Mouse (Mus musculus): ENCODE data around the gene Zfp324. TPM values are rescaled to one million over a fixed set of nuclear protein-coding genes. Genes with fewer than 3 reads are reported as not detected.

The Zfp324 gene
- polyA plus RNA-seq, 1 experiment from 2014 or later, result 9.4 TPM

GRCm38 (mm10) chr7:12957511-12957910 is 8.1 kb upstream of the Zfp324 start:
- Histone ChIP-seq H3K36me3 (ENCODE audit: control insufficient read depth, insufficient read depth, low read length) (no peaks in the 10 kb centered on the region), H3K4me3 (ENCODE audit: low read depth, low read length) (no peak overlapping the region), H3K9ac (ENCODE audit: low read depth, low read length) (no peak overlapping the region), H3K27me3 (replicated peaks; ENCODE audit: control insufficient read depth, insufficient read depth, low read length) (no peaks in the 10 kb centered on the region), H3K9me3 (ENCODE audit: control insufficient read depth, low read length) (no peaks in the 10 kb centered on the region), H3K27ac (replicated peaks; ENCODE audit: low read depth, low read length) (no peak overlapping the region), H3K4me1 (ENCODE audit: control insufficient read depth, insufficient read depth, low read length) (no peaks in the 10 kb centered on the region; the same call in 1 of the 2 replicates), H3K4me2 (ENCODE audit: low read depth, low read length) (no peak overlapping the region)
- WGBS, result 76% methylated on average over 5 of the region's 5 CpGs
- DNase-seq (ENCODE audit: low spot score), result no peak
- ATAC-seq (ENCODE audit: low read depth), result no peak

- Histone ChIP-seq H3K27ac (replicated peaks; ENCODE audit: low read depth, low read length) (no peak overlapping the region), H3K4me2 (ENCODE audit: low read depth, low read length) (no peak overlapping the region), H3K36me3 (ENCODE audit: control insufficient read depth, insufficient read depth, low read length) (no peaks in the 10 kb centered on the region), H3K27me3 (replicated peaks; ENCODE audit: control insufficient read depth, insufficient read depth, low read length) (no peaks in the 10 kb centered on the region), H3K4me1 (ENCODE audit: control insufficient read depth, insufficient read depth, low read length) (no peaks in the 10 kb centered on the region; the same call in 1 of the 2 replicates), H3K9me3 (ENCODE audit: control insufficient read depth, low read length) (no peaks in the 10 kb centered on the region), H3K9ac (ENCODE audit: low read depth, low read length) (no peak overlapping the region), H3K4me3 (ENCODE audit: low read depth, low read length) (no peak overlapping the region)
- ATAC-seq (ENCODE audit: low read depth) (no peak), DNase-seq (ENCODE audit: low spot score) (no peak)
- 82% methylated on average over 4 of the region's 4 CpGs for WGBS
These were observed 6.7 kb upstream of the Zfp324 start for GRCm38 (mm10) chr7:12958948-12959347.

- Histone ChIP-seq H3K4me3 (ENCODE audit: low read depth, low read length) (no peak overlapping the region), H3K4me1 (ENCODE audit: control insufficient read depth, insufficient read depth, low read length) (peaks cover 1% of the 10 kb centered on the region; the same call in 1 of the 2 replicates), H3K36me3 (ENCODE audit: control insufficient read depth, insufficient read depth, low read length) (no peaks in the 10 kb centered on the region), H3K4me2 (ENCODE audit: low read depth, low read length) (no peak overlapping the region), H3K9me3 (ENCODE audit: control insufficient read depth, low read length) (no peaks in the 10 kb centered on the region), H3K27me3 (replicated peaks; ENCODE audit: control insufficient read depth, insufficient read depth, low read length) (no peaks in the 10 kb centered on the region), H3K9ac (ENCODE audit: low read depth, low read length) (no peak overlapping the region), H3K27ac (replicated peaks; ENCODE audit: low read depth, low read length) (no peak overlapping the region)
- no peak for ATAC-seq (ENCODE audit: low read depth)
- 12% methylated on average over 4 of the region's 4 CpGs for WGBS
- DNase-seq (ENCODE audit: low spot score), result no peak
These were observed 5.9 kb upstream of the Zfp324 start for GRCm38 (mm10) chr7:12959718-12960117.

- H3K4me2 ChIP-seq (ENCODE audit: low read depth, low read length), result peak overlapping the region; percentile 64
- H3K36me3 ChIP-seq (ENCODE audit: control insufficient read depth, insufficient read depth, low read length), result no peaks in the 10 kb centered on the region
- H3K4me3 ChIP-seq (ENCODE audit: low read depth, low read length), result peak overlapping the region; percentile 44
- H3K27me3 ChIP-seq (replicated peaks; ENCODE audit: control insufficient read depth, insufficient read depth, low read length), result no peaks in the 10 kb centered on the region
- H3K9me3 ChIP-seq (ENCODE audit: control insufficient read depth, low read length), result no peaks in the 10 kb centered on the region
- 3% methylated on average over 29 of the region's 29 CpGs for WGBS
- H3K9ac ChIP-seq (ENCODE audit: low read depth, low read length), result peak overlapping the region; percentile 61
- DNase-seq (ENCODE audit: low spot score), result peak; percentile 94
- peak overlapping the region; percentile 91 for H3K27ac ChIP-seq (replicated peaks; ENCODE audit: low read depth, low read length)
- peak; percentile 72 for ATAC-seq (ENCODE audit: low read depth)
- H3K4me1 ChIP-seq (ENCODE audit: control insufficient read depth, insufficient read depth, low read length), result peaks cover 9% of the 10 kb centered on the region
These were observed 4.0 kb upstream of the Zfp324 start for GRCm38 (mm10) chr7:12961511-12962141.

- H3K9me3 ChIP-seq (ENCODE audit: control insufficient read depth, low read length), result no peaks in the 10 kb centered on the region
- peaks cover 27% of the 10 kb centered on the region for H3K36me3 ChIP-seq (ENCODE audit: control insufficient read depth, insufficient read depth, low read length)
- H3K4me3 ChIP-seq (ENCODE audit: low read depth, low read length), result peak overlapping the region; percentile 83
- peak overlapping the region; percentile 89 for H3K9ac ChIP-seq (ENCODE audit: low read depth, low read length)
- DNase-seq (ENCODE audit: low spot score) (peak; percentile 29), ATAC-seq (ENCODE audit: low read depth) (peak; percentile 51)
- peaks cover 18% of the 10 kb centered on the region for H3K4me1 ChIP-seq (ENCODE audit: control insufficient read depth, insufficient read depth, low read length)
- WGBS, result under 1% methylated on average over 29 of the region's 29 CpGs
- H3K4me2 ChIP-seq (ENCODE audit: low read depth, low read length), result peak overlapping the region; percentile 67
- no peaks in the 10 kb centered on the region for H3K27me3 ChIP-seq (replicated peaks; ENCODE audit: control insufficient read depth, insufficient read depth, low read length)
- H3K27ac ChIP-seq (replicated peaks; ENCODE audit: low read depth, low read length), result peak overlapping the region; percentile 91
These were observed 637 bp downstream of the Zfp324 start for GRCm38 (mm10) chr7:12966104-12966845.

GRCm38 (mm10) chr7:12970906-12971305 is 5.3 kb downstream of the Zfp324 start:
- Histone ChIP-seq H3K9ac (ENCODE audit: low read depth, low read length) (no peak overlapping the region), H3K27ac (replicated peaks; ENCODE audit: low read depth, low read length) (no peak overlapping the region), H3K4me3 (ENCODE audit: low read depth, low read length) (no peak overlapping the region), H3K27me3 (replicated peaks; ENCODE audit: control insufficient read depth, insufficient read depth, low read length) (no peaks in the 10 kb centered on the region), H3K4me1 (ENCODE audit: control insufficient read depth, insufficient read depth, low read length) (peaks cover 10% of the 10 kb centered on the region), H3K4me2 (ENCODE audit: low read depth, low read length) (no peak overlapping the region), H3K9me3 (ENCODE audit: control insufficient read depth, low read length) (no peaks in the 10 kb centered on the region), H3K36me3 (ENCODE audit: control insufficient read depth, insufficient read depth, low read length) (peaks cover 39% of the 10 kb centered on the region)
- ATAC-seq (ENCODE audit: low read depth), result no peak
- WGBS, result 92% methylated on average over 25 of the region's 25 CpGs
- DNase-seq (ENCODE audit: low spot score), result no peak

GRCm38 (mm10) chr7:12977682-12978389 is 12.2 kb downstream of the Zfp324 start, which contains the start of gene Zfp446:
TSS of gene Zfp446 (plus strand) at chr7:12977848.
- Histone ChIP-seq H3K4me1 (ENCODE audit: control insufficient read depth, insufficient read depth, low read length) (peaks cover 4% of the 10 kb centered on the region; the same call in 1 of the 2 replicates), H3K27ac (replicated peaks; ENCODE audit: low read depth, low read length) (peak within 1 kb of the TSS; percentile 93), H3K4me3 (ENCODE audit: low read depth, low read length) (peak within 1 kb of the TSS; percentile 50), H3K9me3 (ENCODE audit: control insufficient read depth, low read length) (no peaks in the 10 kb centered on the region), H3K36me3 (ENCODE audit: control insufficient read depth, insufficient read depth, low read length) (peaks cover 10% of the 10 kb centered on the region; the same call in 1 of the 2 replicates), H3K27me3 (replicated peaks; ENCODE audit: control insufficient read depth, insufficient read depth, low read length) (no peaks in the 10 kb centered on the region), H3K4me2 (ENCODE audit: low read depth, low read length) (peak within 1 kb of the TSS; percentile 71), H3K9ac (ENCODE audit: low read depth, low read length) (peak within 1 kb of the TSS; percentile 65)
- WGBS, result under 1% methylated on average over 36 of the region's 49 CpGs
- ATAC-seq (ENCODE audit: low read depth), result peak; percentile 98
- peak; percentile 99 for DNase-seq (ENCODE audit: low spot score)

GRCm38 (mm10) chr7:12978931-12979722 is 13.5 kb downstream of the Zfp324 start:
- H3K36me3 ChIP-seq (ENCODE audit: control insufficient read depth, insufficient read depth, low read length), result peaks cover 10% of the 10 kb centered on the region; the same call in 1 of the 2 replicates
- H3K4me1 ChIP-seq (ENCODE audit: control insufficient read depth, insufficient read depth, low read length), result peaks cover 4% of the 10 kb centered on the region; the same call in 1 of the 2 replicates
- no peaks in the 10 kb centered on the region for H3K9me3 ChIP-seq (ENCODE audit: control insufficient read depth, low read length)
- peak overlapping the region; percentile 65; the same call in 1 of the 2 replicates for H3K9ac ChIP-seq (ENCODE audit: low read depth, low read length)
- H3K27ac ChIP-seq (replicated peaks; ENCODE audit: low read depth, low read length), result peak overlapping the region; percentile 93
- DNase-seq (ENCODE audit: low spot score), result no peak
- no peaks in the 10 kb centered on the region for H3K27me3 ChIP-seq (replicated peaks; ENCODE audit: control insufficient read depth, insufficient read depth, low read length)
- H3K4me3 ChIP-seq (ENCODE audit: low read depth, low read length), result peak overlapping the region; percentile 50; the same call in 1 of the 2 replicates
- H3K4me2 ChIP-seq (ENCODE audit: low read depth, low read length), result peak overlapping the region; percentile 71
- no peak for ATAC-seq (ENCODE audit: low read depth)
- WGBS, result 83% methylated on average over 18 of the region's 18 CpGs
